Mouse (Mus musculus) cerebellum, adult 2 months (tissue): ENCODE results near the gene Morn1. TPM values are rescaled to one million over a fixed set of nuclear protein-coding genes. Genes with fewer than 3 reads are reported as not detected.

ENCODE experiments used
- DNase-seq, 2 experiments: peaks; one replicate each; pipeline ENCODE4 v3.0.0; 2021
- H3K27ac ChIP-seq: fragments of 200-500 bp; 2 replicates; pipeline ENCODE4 v1.5.1; 2012; ENCODE audit warnings: low read length, control low read depth, inconsistent platforms; ENCODE audit not compliant: insufficient read depth
- H3K27me3 ChIP-seq: fragments of 200-500 bp; 2 replicates; pipeline ENCODE4 v1.6.1; 2012; ENCODE audit warnings: inconsistent platforms, mild to moderate bottlenecking, low read length, moderate library complexity; ENCODE audit not compliant: control insufficient read depth, insufficient read depth
- H3K4me1 ChIP-seq: fragments of 200-500 bp; 2 replicates; pipeline ENCODE4 v1.6.1; 2011; ENCODE audit warnings: low read length; ENCODE audit not compliant: control insufficient read depth, insufficient read depth
- H3K4me3 ChIP-seq: fragments of 200-500 bp; replicated peaks from 2 replicates; pipeline ENCODE3; 2011; ENCODE audit warnings: mild to moderate bottlenecking, low read depth, low read length, control low read depth; ENCODE audit not compliant: insufficient read depth
- CTCF ChIP-seq: fragments of 200-500 bp; IDR thresholded peaks from 2 replicates; pipeline ENCODE4 v1.5.1; 2011; ENCODE audit warnings: low read depth, mild to moderate bottlenecking, control low read depth, low read length, moderate library complexity, borderline replicate concordance; ENCODE audit not compliant: insufficient read depth
- POLR2A ChIP-seq: fragments of 200-500 bp; IDR thresholded peaks from 2 replicates; pipeline ENCODE4 v1.6.1; 2011; ENCODE audit warnings: low read length, control low read depth, borderline replicate concordance; ENCODE audit not compliant: insufficient read depth
- WGBS: fragments of 180-500 bp; shearing (Covaris S2); methylation state at CpG from one replicate; pipeline ENCODE4 v1.1.7; 2018; 5-methylcytosine and 5-hydroxymethylcytosine counted together
- polyA plus RNA-seq: library from polyadenylated mRNA; depleted of rRNA; stranded (reverse); fragments of >200 nt; gene quantifications from 2 replicates; pipeline ENCODE4 v1.2.3, GENCODE M21; 2012

Gene Morn1
- polyA plus RNA-seq, 1 experiment, result 15.6 TPM

- H3K27me3 ChIP-seq, result no peaks in the 10 kb centered on the region
- WGBS, result 68% methylated on average over 10 of the region's 10 CpGs
- H3K4me1 ChIP-seq, result peaks cover 22% of the 10 kb centered on the region
- DNase-seq, result no peak
- peak overlapping the region; percentile 82 for H3K27ac ChIP-seq
- H3K4me3 ChIP-seq, result no peak overlapping the region
- peak; percentile 43 for TF ChIP-seq CTCF
- no peak for TF ChIP-seq POLR2A
Measured at GRCm38 (mm10) chr4:155129132-155129917, 42.9 kb downstream of the Morn1 start.

DNA sequence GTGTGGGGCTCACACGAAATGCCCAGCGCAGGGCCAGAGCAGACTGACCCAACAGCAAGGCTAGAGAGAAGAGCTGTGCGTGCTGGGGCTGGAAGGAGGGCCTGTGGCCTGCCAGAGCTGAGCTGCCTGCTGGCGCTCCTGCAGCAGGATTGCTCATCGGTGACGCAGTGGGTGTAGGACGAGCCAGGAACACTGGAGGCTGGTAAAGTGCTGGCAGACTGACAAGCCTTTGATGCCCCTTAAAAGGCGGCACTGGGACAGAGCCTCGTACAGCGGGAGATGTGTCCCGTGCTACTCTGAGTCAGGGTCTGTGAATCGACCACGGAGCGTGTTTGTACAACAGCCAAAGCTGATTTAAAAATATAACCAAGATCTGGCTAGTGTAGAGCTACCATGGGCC lies 43.6 kb downstream of the Morn1 start:
- Histone ChIP-seq H3K4me3 (no peak overlapping the region), H3K27me3 (no peaks in the 10 kb centered on the region), H3K4me1 (peaks cover 28% of the 10 kb centered on the region), H3K27ac (peak overlapping the region; percentile 82)
- peak; percentile 90 to 92 for DNase-seq
- peak; percentile 39; the same call in 1 of the 2 replicates for TF ChIP-seq POLR2A
- TF ChIP-seq CTCF, result no peak
- 5% methylated on average over 14 of the region's 14 CpGs for WGBS

- no peak for DNase-seq
- no peak for TF ChIP-seq CTCF
- TF ChIP-seq POLR2A, result no peak
- Histone ChIP-seq H3K4me3 (no peak overlapping the region), H3K27me3 (no peaks in the 10 kb centered on the region), H3K4me1 (peaks cover 32% of the 10 kb centered on the region), H3K27ac (peak overlapping the region; percentile 82)
- 80% methylated on average over 7 of the region's 7 CpGs for WGBS
Measured at GRCm38 (mm10) chr4:155130616-155131015, 44.2 kb downstream of the Morn1 start.

- TF ChIP-seq POLR2A, result no peak
- no peak for TF ChIP-seq CTCF
- Histone ChIP-seq H3K4me3 (no peak overlapping the region), H3K27ac (no peak overlapping the region), H3K27me3 (no peaks in the 10 kb centered on the region), H3K4me1 (peaks cover 47% of the 10 kb centered on the region)
- no peak for DNase-seq
- 62% methylated on average over 3 of the region's 3 CpGs for WGBS
Measured at GRCm38 (mm10) chr4:155133188-155133587, 46.8 kb downstream of the Morn1 start.

DNA sequence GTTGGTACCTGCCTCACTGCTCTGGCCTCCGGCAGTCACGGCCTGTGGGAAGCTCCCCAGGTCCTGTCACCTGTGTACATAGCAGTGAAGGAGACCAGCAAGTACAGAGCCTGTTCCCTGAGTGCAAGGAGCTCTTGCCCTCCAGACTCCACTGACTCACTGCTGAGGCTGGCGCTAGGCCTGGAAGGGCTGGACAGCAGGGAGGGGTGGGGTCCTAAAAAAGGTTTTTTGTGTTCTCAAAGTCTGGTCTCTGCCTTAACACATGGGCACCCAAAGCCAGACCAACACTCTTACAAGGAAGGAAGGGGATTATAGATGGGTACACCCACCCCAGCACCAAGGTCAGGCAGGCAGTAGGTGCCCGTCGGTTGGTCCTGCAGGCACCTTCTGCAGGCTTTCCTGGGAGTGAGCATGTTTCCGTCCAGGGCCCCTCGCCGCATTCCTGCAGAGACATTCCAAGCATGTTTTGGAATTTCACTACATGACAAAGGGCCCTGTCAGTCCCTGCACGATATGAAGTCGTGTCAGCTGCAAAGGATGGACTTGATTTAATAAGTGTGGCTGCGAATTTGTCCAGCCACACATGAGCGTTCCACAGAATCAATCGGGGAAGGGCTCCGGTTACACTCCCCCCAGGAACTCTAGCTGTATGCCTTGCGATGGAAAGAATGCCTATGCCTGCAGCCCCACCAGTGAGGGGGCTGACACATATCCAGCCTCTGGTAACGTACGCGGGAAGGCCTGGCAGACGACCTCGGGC lies 47.5 kb downstream of the Morn1 start:
- no peak for DNase-seq
- TF ChIP-seq POLR2A, result no peak
- no peak for TF ChIP-seq CTCF
- WGBS, result 65% methylated on average over 20 of the region's 20 CpGs

GRCm38 (mm10) chr4:155134686-155135172 lies 48.4 kb downstream of the Morn1 start:
- Histone ChIP-seq H3K4me3 (no peak overlapping the region), H3K27me3 (no peaks in the 10 kb centered on the region), H3K4me1 (peaks cover 40% of the 10 kb centered on the region), H3K27ac (no peak overlapping the region)
- 92% methylated on average over 7 of the region's 7 CpGs for WGBS
- no peak for DNase-seq
- TF ChIP-seq POLR2A, result no peak
- TF ChIP-seq CTCF, result no peak

More for the DNA sequence above, 47.5 kb downstream of the Morn1 start:
- Histone ChIP-seq H3K27me3 (no peaks in the 10 kb centered on the region), H3K4me1 (peaks cover 49% of the 10 kb centered on the region), H3K4me3 (no peak overlapping the region), H3K27ac (no peak overlapping the region)

DNA sequence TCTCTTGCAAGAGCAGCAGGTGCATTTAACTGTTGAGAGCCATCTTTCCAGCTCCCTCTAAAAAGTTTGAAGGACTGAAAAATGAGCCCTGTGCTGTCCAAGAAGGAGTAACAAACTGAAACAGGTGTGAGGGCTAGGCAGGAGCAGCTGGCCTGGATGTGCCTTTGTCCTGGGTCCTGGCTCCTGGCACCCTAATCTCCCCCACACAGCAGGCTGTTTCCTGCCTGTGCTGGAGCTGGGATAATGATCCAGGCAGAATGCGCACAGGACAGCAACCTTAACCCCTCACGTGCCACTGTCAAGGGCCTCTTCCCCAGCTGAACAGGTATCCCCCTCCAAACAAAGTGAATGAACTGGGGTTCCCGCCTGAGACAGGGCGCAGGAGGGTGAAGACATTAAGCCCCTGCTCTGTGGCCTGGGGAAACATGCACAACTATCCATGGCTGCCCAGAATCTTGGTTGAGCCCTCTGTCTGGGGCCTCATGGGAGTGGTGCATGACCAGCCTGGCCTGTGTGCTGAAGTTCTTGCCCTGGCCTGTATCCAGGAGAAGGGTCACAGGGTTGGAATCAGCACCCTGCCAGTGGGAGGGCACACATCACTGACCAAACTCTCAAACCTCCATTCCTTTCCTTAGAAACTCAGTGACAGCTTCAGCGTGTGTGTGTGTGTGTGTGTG lies 49.7 kb downstream of the Morn1 start:
- H3K4me1 ChIP-seq, result peaks cover 36% of the 10 kb centered on the region
- no peak for TF ChIP-seq POLR2A
- no peak for TF ChIP-seq CTCF
- no peaks in the 10 kb centered on the region for H3K27me3 ChIP-seq
- no peak overlapping the region for H3K27ac ChIP-seq
- WGBS, result 72% methylated on average over 5 of the region's 5 CpGs
- no peak overlapping the region for H3K4me3 ChIP-seq
- DNase-seq, result no peak

DNA sequence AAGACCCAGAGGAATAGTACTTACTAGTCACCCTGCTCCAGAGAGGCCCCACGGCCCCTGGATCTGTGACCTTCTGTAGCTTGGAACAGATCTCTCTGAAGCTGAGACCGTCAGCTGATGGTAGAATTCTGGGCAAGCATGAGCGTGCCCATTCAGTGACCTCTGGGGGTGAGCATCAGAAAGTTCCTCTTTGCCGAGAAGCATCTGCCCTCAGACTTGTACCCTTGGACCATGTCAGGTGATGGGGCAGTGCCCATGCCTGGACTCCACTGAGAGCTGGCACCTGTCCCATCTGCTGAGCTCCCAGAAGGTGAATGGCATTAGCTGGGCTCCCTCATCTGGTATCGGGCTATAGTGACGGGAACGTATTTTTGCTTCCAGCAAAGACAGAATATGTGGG lies 51.5 kb downstream of the Morn1 start:
- H3K27ac ChIP-seq, result no peak overlapping the region
- no peak overlapping the region for H3K4me3 ChIP-seq
- H3K4me1 ChIP-seq, result peaks cover 37% of the 10 kb centered on the region
- no peaks in the 10 kb centered on the region for H3K27me3 ChIP-seq
- WGBS, result 34% methylated on average over 7 of the region's 7 CpGs
- peak; percentile 60 to 61 for DNase-seq
- TF ChIP-seq POLR2A (no peak), CTCF (no peak)
